ENCODE assay signal across 7 mouse cellular contexts in the genomic region with DNA sequence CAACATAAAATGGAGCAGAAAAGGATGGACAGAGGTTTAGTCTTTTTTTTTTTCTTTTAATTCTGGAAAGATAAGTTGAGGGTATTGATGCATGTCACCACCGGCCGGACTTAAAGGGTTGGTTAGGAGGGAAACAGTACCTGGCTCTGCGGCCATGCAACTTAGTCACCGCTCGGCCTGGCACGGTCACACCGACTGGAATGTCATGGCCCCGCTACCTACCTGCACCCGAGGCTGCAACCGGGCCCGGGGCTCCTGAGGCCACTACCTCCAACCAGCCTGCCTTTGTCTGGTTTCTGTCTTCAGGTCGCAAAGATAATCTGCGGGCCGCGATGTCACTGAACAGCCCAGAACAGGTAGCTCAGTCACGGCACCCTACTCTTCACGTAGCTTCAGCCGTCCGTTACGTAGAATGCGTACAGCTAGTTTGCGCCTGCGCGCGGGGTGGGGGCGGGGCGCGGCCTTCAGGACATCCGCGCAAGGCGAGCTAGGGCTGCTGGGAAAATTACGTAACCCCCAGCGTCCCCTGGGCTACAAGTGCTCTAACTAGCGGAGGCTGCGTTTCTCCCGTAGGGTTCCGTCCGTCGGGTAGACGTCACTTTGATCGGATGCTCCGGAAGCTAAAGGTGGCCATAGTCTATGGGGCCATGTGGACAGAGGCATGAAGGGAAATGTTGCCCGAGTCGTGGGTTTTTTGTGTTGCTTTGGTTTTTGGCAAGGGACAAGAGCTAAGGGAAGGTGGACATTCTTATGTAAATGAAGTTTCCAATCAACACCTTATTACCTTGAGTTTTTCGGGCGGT. TPM values are rescaled to one million over a fixed set of nuclear protein-coding genes. Genes with fewer than 3 reads are reported as not detected.
DNase-seq lines count a peak whose midpoint lies in the region; ATAC-seq lines count a peak whose summit lies in the region.

TSS of gene Ccdc47 (minus strand) at position 418 of the 803 bp plus-strand sequence.

- peak within 1 kb of the TSS; percentile 99 for H3K9ac ChIP-seq in intestine, embryonic 16.5 days (ENCODE audit: low read depth, low read length)
- peak within 1 kb of the TSS; percentile 79 for H3K9ac ChIP-seq in midbrain, embryonic 11.5 days (ENCODE audit: low read length)

- DNase-seq in adrenal gland, postnatal 10 days, result peak; percentile 96
- peak; percentile 93 for DNase-seq in embryo, embryonic 9.5 days (ENCODE audit: extremely low spot score)
- peak; percentile 86 to 94 for DNase-seq in gastrocnemius, postnatal 4 days (ENCODE audit: low spot score in 2 of 2)
- DNase-seq in left cerebral cortex, postnatal 36 days (ENCODE audit: low spot score in 2 of 2), result peak; percentile 96 to 97
- peak; percentile 99 for DNase-seq in midbrain, embryonic 11.5 days (ENCODE audit: low spot score, missing footprints)
- DNase-seq in spleen, adult 12 weeks (ENCODE audit: low spot score), result peak; percentile 88

- ATAC-seq in intestine, embryonic 16.5 days, result peak; percentile 98
- ATAC-seq in midbrain, embryonic 11.5 days (ENCODE audit: low FRiP score), result peak; percentile 97

- H3K4me3 ChIP-seq in intestine, embryonic 16.5 days (ENCODE audit: low read length), result peak within 1 kb of the TSS; percentile 99
- H3K4me3 ChIP-seq in midbrain, embryonic 11.5 days (ENCODE audit: low read depth, low read length), result peak within 1 kb of the TSS; percentile 57

- no peaks in the 10 kb centered on the region for H3K27me3 ChIP-seq in intestine, embryonic 16.5 days (replicated peaks; ENCODE audit: control insufficient read depth, insufficient read depth, low read length)
- no peaks in the 10 kb centered on the region for H3K27me3 ChIP-seq in midbrain, embryonic 11.5 days (ENCODE audit: control insufficient read depth, insufficient read depth, low read length)

- intact Hi-C loops in left cerebral cortex, postnatal 36 days (cut with DNase I), result loop anchor here (1.0 to 5.0 kb wide), 2 partner anchors 41 to 55 kb away; partner anchors contain the start of genes Ftsj3 and Psmc5

- peaks cover 18% of the 10 kb centered on the region for H3K4me1 ChIP-seq in intestine, embryonic 16.5 days (ENCODE audit: control insufficient read depth, insufficient read depth, low read length)
- H3K4me1 ChIP-seq in midbrain, embryonic 11.5 days (ENCODE audit: control insufficient read depth, insufficient read depth, low read length), result peaks cover 21% of the 10 kb centered on the region

- peak within 1 kb of the TSS; percentile 98 for H3K27ac ChIP-seq in intestine, embryonic 16.5 days (ENCODE audit: low read length)
- peak within 1 kb of the TSS; percentile 81 for H3K27ac ChIP-seq in midbrain, embryonic 11.5 days (ENCODE audit: low read depth, low read length)

- H3K9me3 ChIP-seq in intestine, embryonic 16.5 days (ENCODE audit: control insufficient read depth, low read length), result no peaks in the 10 kb centered on the region
- H3K9me3 ChIP-seq in midbrain, embryonic 11.5 days (ENCODE audit: control insufficient read depth, low read length), result no peaks in the 10 kb centered on the region

- under 1% methylated on average over 46 of the region's 46 CpGs for WGBS in intestine, embryonic 16.5 days
- under 1% methylated on average over 46 of the region's 46 CpGs for WGBS in midbrain, embryonic 11.5 days

- H3K36me3 ChIP-seq in intestine, embryonic 16.5 days (ENCODE audit: control insufficient read depth, insufficient read depth, low read length), result no peaks in the 10 kb centered on the region
- peaks cover 3% of the 10 kb centered on the region; the same call in 1 of the 2 replicates for H3K36me3 ChIP-seq in midbrain, embryonic 11.5 days (ENCODE audit: control insufficient read depth, insufficient read depth, low read length)

- peak within 1 kb of the TSS; percentile 58 for H3K4me2 ChIP-seq in intestine, embryonic 16.5 days (ENCODE audit: low read depth, low read length)
- peak within 1 kb of the TSS; percentile 60 for H3K4me2 ChIP-seq in midbrain, embryonic 11.5 days

RNA-seq across cellular contexts. Expression of gene Ccdc47, which starts in this region (rescaled TPM):
- total RNA-seq in adrenal gland, postnatal 10 days (2021), result 10 to 100 TPM; 75.9 to 86.3 TPM
- 10 to 100 TPM; 72.7 to 74.6 TPM for total RNA-seq in gastrocnemius, postnatal 4 days (2021)
- polyA plus RNA-seq in intestine, embryonic 16.5 days (2015; fragmentation: Nextera tagmentation; extraction: Ambion mirVana), result 94.0 and 97.3 TPM in 2 replicates
- 10 to 100 TPM; 79.5 to 86.6 TPM for total RNA-seq in left cerebral cortex, postnatal 36 days (2021)
- 74.1 and 76.4 TPM in 2 replicates for polyA plus RNA-seq in midbrain, embryonic 11.5 days (2014; fragmentation: Nextera tagmentation; extraction: Ambion mirVana)

Comparison
In these comparisons a context has a peak if more than half of its experiments do, and no peak if none do; other contexts are left out.
1. Peak in every context shown above with its lines: DNase-seq, ATAC-seq, H3K4me3 ChIP-seq and H3K27ac ChIP-seq.